Mouse (Mus musculus) megakaryocyte, embryonic 14.5 days (primary cell): Measurements from ENCODE around the gene Mmp20. TPM values are rescaled to one million over a fixed set of nuclear protein-coding genes. Genes with fewer than 3 reads are reported as not detected.

ENCODE experiments used
- H3K27me3 ChIP-seq: replicated peaks from 2 replicates; pipeline ENCODE3; 2012; ENCODE audit warnings: inconsistent platforms
- H3K36me3 ChIP-seq: replicated peaks from 2 replicates; pipeline ENCODE3; 2012; ENCODE audit warnings: low read length, inconsistent platforms, mixed read lengths
- H3K4me1 ChIP-seq: 2 replicates; pipeline ENCODE4 v1.6.1; 2012; ENCODE audit warnings: inconsistent platforms
- H3K4me3 ChIP-seq: replicated peaks from 2 replicates; pipeline ENCODE3; 2012; ENCODE audit warnings: moderate library complexity, mild to moderate bottlenecking, inconsistent platforms
- H3K9me3 ChIP-seq: 2 replicates; pipeline ENCODE4 v1.6.1; 2012; ENCODE audit warnings: inconsistent platforms
- FLI1 ChIP-seq: IDR thresholded peaks from 2 replicates; pipeline ENCODE4 v1.6.1; 2012; ENCODE audit warnings: low read length, inconsistent platforms, mixed read lengths
- GATA1 ChIP-seq: IDR thresholded peaks from 3 replicates; pipeline ENCODE4 v1.6.1; 2012; ENCODE audit warnings: mixed read lengths, low read length, inconsistent platforms, borderline replicate concordance
- polyA plus RNA-seq: library from polyadenylated mRNA; stranded (reverse); fragments of >175 nt; gene quantifications from 2 replicates; pipeline ENCODE4 v1.2.3, GENCODE M21; 2012; ENCODE audit warnings: low replicate concordance; ENCODE audit not compliant: insufficient read depth

Gene Mmp20
- not detected in 2 replicates for polyA plus RNA-seq

DNA sequence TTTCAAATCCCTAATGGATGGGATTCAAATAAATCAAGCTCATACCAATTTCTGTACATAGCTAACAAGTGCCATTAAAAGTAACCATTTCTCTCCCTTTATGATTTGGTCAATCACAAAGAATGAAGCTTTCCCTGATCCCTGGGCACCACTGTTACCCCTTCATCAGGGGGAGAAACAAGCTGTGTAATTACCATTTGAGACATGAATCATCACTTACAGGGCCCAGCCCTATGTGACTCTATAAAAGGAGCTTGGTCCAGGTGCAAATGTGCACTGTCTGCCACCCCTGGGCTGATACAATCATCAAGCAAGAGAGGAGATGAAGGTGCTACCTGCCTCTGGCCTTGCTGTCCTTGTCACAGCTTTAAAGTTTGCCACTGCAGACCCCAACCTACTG is at the start of gene Mmp20:
TSS of gene Mmp20 (plus strand) at position 301 of the 400 bp plus-strand sequence.
- Histone ChIP-seq H3K27me3 (peaks cover 17% of the 10 kb centered on the region), H3K4me1 (peaks cover 9% of the 10 kb centered on the region), H3K36me3 (no peaks in the 10 kb centered on the region), H3K4me3 (peak within 1 kb of the TSS; percentile 55), H3K9me3 (no peaks in the 10 kb centered on the region)
- TF ChIP-seq FLI1, result no peak
- TF ChIP-seq GATA1, result no peak

DNA sequence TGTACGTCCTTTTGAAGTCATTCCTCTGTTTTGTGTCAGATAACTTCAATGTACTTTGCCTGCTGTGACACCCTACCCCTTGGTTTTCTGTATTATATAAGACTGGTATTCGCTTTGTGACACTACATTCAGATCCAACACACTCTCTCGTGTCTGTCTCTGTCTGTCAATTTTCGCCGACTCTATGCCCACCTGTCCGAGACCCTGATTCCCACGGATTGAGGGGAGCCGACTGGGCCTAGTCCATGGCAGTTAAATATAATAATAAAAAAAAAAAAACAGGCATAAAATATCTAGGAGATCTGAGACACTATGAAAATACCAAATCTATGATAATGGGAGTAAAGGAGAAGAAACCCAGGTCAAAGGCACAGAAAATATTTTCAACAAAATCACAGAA is 38.0 kb upstream of the Mmp20 start:
- Histone ChIP-seq H3K4me3 (no peak overlapping the region), H3K36me3 (no peaks in the 10 kb centered on the region), H3K27me3 (no peaks in the 10 kb centered on the region), H3K4me1 (peaks cover 15% of the 10 kb centered on the region), H3K9me3 (no peaks in the 10 kb centered on the region)
- TF ChIP-seq FLI1 (no peak), GATA1 (no peak)

DNA sequence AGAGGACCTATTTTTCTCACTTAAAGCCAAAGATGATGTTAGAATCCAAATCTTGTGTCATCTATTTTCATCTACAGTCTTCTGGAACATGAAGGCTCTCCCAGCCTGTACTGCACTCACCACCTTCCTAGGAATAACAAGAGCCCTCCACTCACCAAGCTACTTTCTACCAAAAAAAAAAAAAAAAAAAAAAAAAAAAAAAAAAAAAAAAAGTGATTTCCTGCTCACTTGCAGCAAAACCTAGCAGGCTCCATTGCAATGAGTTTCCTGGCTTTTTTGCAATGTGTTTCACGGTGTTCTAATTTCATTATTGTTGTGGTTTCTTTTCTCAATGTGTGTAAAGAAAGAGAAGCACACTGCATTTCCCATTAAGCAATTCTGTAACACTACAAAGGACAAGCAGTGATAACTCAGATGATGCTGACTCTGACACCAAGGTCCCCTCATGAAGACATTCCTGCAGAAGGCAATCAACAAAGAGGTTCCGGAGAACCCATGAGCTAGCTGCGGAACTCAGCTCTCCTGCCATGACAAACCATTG is 34.7 kb upstream of the Mmp20 start:
- Histone ChIP-seq H3K4me1 (peaks cover 27% of the 10 kb centered on the region), H3K36me3 (no peaks in the 10 kb centered on the region), H3K27me3 (no peaks in the 10 kb centered on the region), H3K4me3 (no peak overlapping the region), H3K9me3 (no peaks in the 10 kb centered on the region)
- no peak for TF ChIP-seq GATA1
- no peak for TF ChIP-seq FLI1

DNA sequence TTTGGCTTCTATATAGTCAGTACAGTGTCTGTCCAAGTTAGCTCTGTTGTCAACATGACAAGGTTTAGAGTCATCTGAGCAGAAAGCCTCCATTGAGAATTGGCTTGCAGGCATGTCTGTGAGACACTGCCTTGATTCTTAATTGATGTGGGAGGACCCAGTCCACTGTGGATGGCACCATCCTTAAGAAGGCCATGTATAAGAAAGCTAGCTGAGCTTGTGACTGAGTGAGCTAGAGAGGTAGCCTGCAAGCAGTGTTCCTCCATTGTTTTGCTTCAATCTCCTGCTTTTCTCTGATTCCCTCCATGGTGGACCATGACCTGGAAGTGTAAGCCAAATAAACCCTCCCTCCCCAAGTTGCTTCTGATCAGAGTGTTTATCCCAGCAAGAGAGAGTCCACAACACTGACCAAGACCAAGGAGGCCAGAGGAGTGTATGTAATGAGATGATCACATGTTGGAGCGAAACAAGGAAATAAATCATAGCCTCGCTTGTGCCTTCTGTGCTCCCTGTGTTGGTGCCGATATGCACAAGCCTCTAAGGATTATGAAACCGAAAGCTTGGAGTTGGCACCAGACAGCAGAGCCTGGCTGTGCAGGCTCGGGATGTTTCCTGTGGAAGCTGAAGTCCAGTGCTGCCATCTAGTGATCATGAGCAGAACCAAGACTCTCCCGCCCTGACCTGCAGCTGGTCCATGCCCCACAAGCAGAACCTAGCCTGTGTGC is 33.1 kb upstream of the Mmp20 start:
- no peaks in the 10 kb centered on the region for H3K36me3 ChIP-seq
- TF ChIP-seq GATA1 (no peak), FLI1 (no peak)
- H3K27me3 ChIP-seq, result no peaks in the 10 kb centered on the region
- peak overlapping the region; percentile 92 for H3K4me3 ChIP-seq
- H3K9me3 ChIP-seq, result no peaks in the 10 kb centered on the region
- H3K4me1 ChIP-seq, result peaks cover 27% of the 10 kb centered on the region

DNA sequence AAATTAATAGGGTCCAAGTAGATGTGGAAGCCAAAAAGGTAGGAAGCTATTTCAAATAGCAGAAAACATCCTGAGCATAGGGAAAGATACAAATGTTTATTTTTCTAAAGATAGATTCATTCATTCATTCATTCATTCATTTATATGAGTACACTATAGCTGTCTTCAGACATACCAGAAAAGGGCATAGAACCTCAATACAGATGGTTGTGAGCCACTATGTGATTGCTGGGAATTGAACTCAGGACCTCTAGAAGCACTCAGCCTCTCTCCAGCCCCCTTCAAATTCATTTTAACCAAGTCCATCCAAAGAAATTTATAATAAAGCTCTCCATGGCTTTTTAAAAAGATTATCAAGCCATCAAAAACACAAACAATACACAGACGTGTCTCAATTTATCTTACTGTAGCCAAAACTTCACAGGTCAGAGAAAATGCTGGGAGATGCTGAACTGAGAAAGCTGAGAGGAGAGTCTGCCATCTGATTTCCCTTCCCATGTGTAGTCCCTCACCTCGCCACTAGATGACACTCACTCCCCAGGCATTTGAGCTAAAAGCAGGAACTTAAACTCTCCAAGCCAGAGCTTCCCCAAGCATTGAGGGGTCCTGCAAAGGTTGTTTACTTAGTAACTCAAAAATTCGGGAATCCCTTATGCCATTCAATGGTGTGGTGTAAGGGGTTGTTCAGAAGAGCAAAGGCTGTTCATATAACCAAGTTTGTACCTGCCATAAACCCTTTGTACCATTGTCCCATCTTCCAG is 24.9 kb upstream of the Mmp20 start:
- no peaks in the 10 kb centered on the region for H3K9me3 ChIP-seq
- no peaks in the 10 kb centered on the region for H3K27me3 ChIP-seq

DNA sequence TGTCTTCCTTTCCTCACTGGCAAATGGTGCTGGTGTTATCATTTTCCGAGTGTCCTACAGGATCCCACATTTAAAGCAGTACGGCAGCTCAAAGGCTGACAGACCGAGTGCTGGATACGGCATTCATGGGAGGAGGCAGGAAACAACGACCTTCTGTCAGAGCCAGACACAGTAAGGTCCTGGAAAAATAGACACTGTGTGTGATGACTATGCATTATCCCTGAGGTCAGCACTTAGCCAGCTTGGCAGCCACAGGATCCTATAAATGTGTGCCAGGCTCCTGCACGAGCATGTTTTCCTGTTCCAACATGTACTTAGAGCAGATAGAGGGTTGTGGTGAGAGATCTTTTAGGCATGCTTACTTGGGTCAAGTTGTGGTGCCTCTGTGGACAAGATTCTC is 24.0 kb upstream of the Mmp20 start:
- Histone ChIP-seq H3K27me3 (no peaks in the 10 kb centered on the region), H3K36me3 (no peaks in the 10 kb centered on the region), H3K4me1 (peaks cover 70% of the 10 kb centered on the region), H3K4me3 (peak overlapping the region; percentile 82), H3K9me3 (no peaks in the 10 kb centered on the region)
- TF ChIP-seq GATA1 (peak; percentile 58; the same call in 1 of the 3 replicates), FLI1 (no peak)

More for the DNA sequence above, 24.9 kb upstream of the Mmp20 start:
- Histone ChIP-seq H3K36me3 (no peaks in the 10 kb centered on the region), H3K4me1 (peaks cover 62% of the 10 kb centered on the region), H3K4me3 (peak overlapping the region; percentile 82)
- TF ChIP-seq GATA1, result no peak
- no peak for TF ChIP-seq FLI1

DNA sequence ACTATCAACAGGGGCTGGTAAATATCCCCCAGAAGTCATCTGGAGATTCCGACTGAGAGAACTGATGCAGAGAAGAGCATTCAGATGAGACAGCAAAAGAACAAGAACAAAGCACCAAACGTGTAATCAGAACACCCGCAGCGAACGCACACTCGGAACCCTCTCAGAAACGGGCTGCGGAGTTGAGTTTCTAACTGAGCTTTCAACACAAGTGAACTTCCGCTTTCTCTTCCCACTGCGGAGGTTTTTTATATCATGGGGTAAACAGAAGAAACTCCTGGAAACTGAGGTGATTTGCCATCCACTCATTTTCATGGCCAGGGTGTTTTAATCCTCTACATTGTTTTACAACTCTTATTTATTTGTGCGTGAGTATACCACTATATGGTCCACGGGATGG is 22.4 kb upstream of the Mmp20 start:
- H3K4me1 ChIP-seq, result peaks cover 69% of the 10 kb centered on the region
- H3K4me3 ChIP-seq, result no peak overlapping the region
- TF ChIP-seq GATA1, result no peak
- TF ChIP-seq FLI1, result no peak

DNA sequence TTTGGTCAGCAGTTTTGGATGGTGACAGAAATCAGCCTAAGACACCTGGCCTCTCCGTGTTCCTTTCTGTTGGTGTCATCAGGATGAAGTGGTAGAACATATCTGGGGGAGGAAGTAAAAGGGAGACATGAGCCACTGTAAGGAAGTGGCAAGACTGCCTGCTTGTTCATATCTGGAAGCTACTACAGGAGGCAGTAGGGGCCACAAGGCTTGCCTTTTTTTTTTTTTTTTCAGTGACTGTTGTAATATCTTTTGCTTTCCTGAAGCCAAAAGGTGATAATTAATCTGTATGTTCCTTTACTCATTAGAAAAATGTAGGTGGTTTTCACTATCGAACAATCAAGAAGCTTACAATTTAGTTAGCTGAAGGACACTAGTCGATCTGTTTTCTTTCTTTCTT is 5.4 kb upstream of the Mmp20 start:
- Histone ChIP-seq H3K4me1 (peaks cover 21% of the 10 kb centered on the region), H3K4me3 (no peak overlapping the region), H3K9me3 (no peaks in the 10 kb centered on the region), H3K27me3 (peaks cover 16% of the 10 kb centered on the region), H3K36me3 (no peaks in the 10 kb centered on the region)
- TF ChIP-seq FLI1 (no peak), GATA1 (no peak)

More for the DNA sequence above, 22.4 kb upstream of the Mmp20 start:
- Histone ChIP-seq H3K27me3 (no peaks in the 10 kb centered on the region), H3K9me3 (no peaks in the 10 kb centered on the region), H3K36me3 (no peaks in the 10 kb centered on the region)

DNA sequence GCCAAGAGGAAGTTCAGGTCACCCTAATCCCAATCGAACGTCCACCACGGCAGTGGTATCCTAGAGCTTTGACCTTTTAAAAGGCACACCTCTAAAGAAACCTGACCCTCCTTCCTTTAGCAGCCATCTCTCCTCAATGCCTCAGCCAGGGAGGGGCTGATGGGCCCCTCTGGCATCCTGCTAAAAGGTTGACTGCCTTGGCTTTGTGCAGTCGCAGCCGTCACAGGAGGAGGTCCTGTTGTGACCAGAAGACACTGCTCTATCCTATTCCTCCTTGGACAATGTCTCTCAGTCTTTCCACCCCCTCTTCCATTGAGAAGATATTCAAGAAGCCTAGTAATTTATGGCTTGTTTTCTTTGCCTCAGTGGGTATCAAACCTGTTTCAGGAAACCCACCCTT is 5.9 kb downstream of the Mmp20 start:
- H3K36me3 ChIP-seq, result no peaks in the 10 kb centered on the region
- peaks cover 16% of the 10 kb centered on the region for H3K4me1 ChIP-seq
- TF ChIP-seq FLI1 (no peak), GATA1 (no peak)
- H3K4me3 ChIP-seq, result no peak overlapping the region
- H3K27me3 ChIP-seq, result peaks cover 5% of the 10 kb centered on the region
- no peaks in the 10 kb centered on the region for H3K9me3 ChIP-seq

DNA sequence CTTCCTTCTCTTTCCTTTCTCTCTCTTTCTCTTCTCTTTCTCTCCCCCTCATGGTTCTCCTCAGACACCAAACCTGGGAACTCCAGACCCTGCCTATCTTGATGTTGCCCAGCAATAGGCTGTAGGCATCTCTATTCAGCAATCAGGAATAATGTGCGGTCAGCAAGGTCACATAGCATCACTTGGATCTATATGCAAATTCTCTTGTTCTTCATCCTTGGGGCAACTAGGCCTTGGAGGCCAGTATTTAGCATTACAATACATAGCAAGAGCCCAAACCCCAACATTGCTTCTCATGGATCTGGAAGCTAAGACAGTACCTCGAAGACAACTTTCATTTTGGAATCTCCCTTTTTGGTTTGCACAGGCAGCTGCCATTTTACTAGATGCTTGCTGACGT is 19.9 kb downstream of the Mmp20 start:
- no peaks in the 10 kb centered on the region for H3K36me3 ChIP-seq
- H3K9me3 ChIP-seq, result no peaks in the 10 kb centered on the region
- TF ChIP-seq FLI1 (no peak), GATA1 (no peak)
- no peak overlapping the region for H3K4me3 ChIP-seq
- H3K4me1 ChIP-seq, result peaks cover 9% of the 10 kb centered on the region
- H3K27me3 ChIP-seq, result peaks cover 2% of the 10 kb centered on the region
